Mouse (Mus musculus): ENCODE results near the gene Trpm2.
"Not testable (repeated sequence)": the region's sequence is repeated elsewhere in the genome, so short reads cannot be mapped to it uniquely, and the experiment has no call there.

Trpm2 gene

DNA sequence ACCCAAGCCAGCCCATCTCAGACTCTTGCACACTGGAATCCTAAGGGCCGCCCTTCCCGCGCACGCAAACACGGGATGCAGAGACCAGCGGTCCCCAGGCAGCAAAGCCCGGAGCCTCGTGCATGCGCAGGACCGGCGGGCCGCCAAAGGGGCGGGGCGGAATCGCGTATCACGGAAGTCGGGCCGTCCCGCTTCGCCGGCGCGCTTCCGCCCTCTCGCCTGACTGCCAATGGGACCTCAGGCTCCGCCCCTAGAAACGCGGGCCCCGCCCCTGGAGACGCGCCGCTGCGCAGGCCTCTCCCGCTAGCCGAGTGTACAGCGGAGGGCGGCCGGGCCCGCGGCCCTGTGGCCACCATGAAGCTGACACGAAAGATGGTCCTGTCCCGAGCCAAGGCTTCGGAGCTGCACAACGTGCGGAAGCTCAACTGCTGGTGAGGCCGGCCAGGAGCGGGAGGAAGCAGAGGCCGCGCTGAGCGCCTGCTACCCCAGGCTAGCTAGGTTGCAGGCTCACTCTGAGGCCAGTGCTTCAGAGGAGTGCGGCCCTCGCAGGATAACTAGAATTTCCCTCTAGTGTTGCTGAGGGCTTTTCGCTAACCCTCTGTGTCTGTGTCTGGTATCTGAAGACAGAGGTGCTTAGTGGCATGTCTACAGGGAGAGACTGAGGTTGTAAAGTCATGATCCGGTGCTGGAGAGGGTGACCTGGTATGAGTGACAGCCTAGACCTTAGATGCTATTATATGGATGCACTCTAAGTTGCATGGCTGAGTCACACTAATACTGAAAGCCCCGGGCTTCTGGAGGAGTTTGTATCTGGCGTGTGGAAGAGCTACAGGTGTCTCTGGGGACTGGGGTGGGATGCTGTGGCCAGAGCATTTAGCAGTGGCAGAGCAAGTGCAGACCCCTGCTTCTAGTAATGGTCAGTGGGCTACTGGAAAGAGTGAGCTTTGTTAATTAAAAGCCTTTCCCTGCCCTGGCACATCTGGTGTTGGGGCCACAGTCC, 8.3 kb upstream of the Trpm2 start, which contains the start of gene 1810043G02Rik:
Gene 1810043G02Rik (plus strand): TSS at position 174 of the 1,000 bp plus-strand sequence.
- peak; percentile 97 to 99 for DNase-seq (ENCODE audit: low spot score in 2 of 2)

DNA sequence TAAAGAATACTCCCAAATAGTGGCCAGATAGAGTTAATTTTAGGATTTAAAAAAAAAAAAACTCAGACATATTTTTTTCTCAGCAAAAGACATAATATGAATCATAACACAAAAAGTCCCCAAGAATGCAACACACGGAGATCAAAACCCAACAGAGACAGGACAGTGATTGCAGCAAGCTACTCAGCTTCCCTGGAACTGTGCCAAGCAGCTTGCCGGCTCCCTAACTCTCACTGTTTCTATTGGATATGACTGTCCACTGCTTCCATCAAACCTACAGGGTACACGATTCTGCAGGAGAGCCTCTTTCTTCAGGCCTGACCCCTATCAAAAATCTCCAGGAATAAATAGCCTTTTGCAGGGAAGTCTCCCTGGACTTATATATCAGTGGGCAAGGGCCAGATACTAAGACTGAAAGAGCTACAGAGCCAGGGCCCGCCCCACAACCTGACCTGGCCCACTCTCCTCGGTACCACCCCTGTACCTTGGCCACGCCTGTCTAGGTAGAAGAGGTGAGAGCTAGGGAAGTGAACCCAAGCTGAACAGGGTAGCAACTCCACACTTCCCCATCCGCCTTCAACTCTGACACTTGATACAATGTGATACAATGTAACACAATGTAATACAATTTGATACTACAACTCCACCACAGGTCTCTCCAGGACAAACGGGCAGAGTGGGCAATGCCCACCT, 6.2 kb upstream of the Trpm2 start:
- DNase-seq (ENCODE audit: low spot score in 2 of 2) = no peak

DNA sequence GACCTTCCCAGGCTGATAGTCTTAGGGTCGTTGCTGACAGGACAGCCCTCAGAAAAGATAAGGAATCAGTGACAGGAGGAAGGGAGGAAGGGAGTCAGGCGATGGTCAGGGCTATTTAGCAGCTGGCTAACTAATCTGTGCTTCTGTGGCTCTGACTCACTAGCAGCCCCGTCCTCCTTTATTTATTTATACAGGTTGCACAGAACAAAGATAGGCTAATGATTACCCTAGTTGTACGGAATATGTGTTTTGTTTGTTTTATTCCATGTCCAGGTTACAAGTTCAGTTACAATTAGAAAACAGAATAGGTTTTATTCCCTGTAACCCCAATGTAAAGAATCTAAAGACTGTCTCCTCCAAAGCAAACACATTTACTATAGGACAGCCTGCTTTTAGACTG, 5.3 kb upstream of the Trpm2 start:
- DNase-seq (ENCODE audit: low spot score in 2 of 2) = no peak

DNA sequence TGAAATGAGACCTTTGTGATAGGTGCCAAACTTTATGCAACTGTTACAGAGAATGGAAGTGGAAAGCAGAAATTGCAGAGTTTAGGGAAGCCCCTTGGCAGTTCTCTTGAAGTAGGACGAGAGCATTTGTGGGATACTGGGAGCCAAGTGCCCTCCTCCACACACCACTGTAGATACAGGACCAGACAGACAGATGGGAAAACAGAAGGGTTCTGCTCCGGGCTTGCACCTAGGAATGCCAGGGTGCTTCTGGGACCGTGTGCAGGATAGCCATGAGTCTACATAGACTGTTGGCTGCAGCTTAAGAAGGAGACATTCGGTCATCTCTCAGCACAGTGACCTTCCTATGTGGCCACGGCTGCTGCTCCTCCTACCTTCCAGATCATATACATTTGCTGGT, 4.4 kb upstream of the Trpm2 start:
- no peak for DNase-seq (ENCODE audit: low spot score in 2 of 2)

DNA sequence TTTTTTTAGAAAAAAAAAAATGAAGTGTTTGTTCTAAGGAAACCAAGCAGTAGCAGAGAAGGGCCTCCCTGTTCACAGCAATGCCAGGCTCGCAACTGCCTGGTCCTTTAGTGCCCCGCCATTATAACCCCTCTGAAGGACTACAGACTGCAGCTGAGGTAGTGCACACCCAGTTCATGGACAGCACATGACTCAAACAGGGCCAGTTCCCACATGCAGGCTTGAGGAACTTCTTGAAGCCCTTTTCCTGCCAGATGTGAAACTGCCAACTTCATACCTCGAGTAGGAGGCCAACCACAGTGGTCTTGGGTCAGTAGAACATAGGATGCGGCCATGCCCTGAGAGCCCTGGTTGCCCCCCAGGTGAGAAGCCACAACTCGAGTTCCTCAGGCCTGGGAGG, 4.0 kb upstream of the Trpm2 start:
- no peak for DNase-seq (ENCODE audit: low spot score in 2 of 2)

DNA sequence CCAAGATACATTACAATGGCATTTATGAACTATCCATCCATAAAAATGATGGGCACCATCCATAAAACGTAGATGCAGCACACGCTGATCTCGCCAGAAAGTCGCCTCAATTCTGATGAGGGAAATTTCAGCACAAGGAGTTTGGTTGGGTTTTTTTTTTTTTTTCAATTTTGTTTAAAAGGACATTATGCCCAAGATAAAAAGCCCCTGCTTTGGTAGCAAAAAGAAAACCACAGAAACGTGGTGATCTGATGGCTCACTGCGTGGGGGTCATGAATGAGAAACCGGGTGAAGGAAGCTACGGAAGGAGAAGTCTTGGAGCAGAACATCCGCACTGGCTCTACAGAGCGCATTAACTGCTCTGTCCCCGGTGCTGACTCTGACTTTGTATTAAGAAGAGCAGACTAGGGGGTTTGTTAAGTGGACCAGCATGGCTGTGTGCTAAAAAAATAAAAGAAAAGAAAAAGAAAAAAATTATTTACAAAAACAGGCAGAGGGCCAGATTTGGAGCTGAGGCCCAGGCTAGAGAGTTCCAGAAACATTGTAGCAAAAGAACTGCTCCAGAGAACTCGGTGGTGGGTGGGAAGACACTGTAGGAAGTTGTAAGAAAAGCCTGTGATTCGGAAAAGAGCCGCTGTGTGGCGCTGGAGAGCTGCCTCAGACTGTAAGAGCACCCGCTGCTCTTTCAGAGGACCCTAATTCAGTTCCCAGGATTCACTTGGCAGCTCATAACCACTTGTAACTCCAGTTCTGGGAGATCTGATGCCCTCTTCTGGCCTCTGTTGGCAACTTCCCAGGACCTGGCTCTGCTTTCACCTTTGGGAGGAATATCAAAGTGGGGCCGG, 1.6 kb upstream of the Trpm2 start:
- peak in 1 of 2 experiments; percentile 37 for DNase-seq (ENCODE audit: low spot score in 2 of 2)

DNA sequence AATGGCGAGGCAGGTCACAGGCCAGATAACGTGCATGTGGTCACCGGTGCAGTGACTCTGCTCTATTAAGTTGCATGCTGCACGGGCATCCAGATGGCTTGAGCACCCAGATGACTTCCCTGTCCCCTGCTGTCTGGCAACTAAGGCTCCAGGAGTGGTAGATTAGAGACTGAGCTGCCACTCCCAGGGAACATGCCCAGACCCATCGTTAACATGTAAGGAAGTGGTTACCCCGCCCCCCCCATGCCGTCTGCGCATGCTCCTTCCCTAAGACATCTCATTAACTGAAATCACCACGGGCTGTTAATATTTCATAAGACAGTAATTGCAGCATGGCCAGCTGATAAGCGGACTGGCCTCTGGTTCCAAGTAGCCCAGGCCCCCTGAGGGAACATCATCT, 828 bp upstream of the Trpm2 start:
- DNase-seq (ENCODE audit: low spot score in 2 of 2) = no peak

DNA sequence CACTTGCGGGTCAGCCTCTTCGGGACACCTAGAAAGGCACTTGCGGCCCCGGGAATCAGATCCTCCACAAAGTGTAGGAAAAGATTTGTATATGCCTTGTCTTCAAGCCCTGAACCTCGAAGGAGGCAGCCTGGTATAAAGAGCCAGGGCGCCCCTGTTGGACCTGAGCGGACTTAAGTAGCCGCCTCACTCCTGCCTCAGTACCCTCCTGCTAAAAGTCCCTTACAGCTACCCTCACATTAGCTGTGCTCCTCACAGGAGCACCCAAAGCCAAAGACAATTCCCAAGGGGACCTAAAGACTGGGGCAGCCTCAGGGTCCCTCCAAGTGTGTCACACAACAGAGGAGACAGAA, 414 bp downstream of the Trpm2 start:
- no peak for DNase-seq (ENCODE audit: low spot score in 2 of 2)

DNA sequence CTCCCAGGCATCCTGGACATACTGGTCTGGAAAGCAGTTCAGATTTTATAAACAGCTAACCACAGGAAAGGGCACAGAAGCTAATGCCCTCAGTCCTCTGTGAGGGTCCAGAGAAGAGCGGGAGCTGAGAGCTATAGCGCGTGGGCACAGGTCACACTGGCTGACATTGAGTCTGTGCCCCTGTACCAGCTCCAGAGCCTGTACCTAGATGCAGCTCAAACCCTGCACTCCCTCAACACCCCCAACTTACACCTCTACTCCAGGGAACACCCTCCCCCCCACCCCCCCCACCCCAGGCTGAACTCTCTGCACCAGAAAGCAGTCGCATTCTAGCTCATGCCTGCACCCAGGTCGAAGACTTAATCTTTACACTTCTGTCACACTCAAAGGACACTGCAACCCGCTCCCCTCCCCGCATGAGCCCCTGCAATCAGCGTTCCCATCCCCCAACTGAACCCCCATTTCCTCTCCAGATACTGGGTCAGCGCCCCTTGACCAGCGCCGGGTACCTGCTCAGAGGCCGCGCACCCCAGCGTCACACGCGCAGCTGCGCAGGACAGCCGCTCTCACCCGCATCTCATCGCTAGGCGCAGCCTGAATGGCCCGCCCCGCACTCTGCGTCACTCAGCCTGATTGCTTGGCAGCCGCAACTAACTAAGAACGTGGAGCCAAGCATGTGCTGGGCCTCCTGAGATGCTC, 940 bp downstream of the Trpm2 start:
- no peak for DNase-seq (ENCODE audit: low spot score in 2 of 2)

DNA sequence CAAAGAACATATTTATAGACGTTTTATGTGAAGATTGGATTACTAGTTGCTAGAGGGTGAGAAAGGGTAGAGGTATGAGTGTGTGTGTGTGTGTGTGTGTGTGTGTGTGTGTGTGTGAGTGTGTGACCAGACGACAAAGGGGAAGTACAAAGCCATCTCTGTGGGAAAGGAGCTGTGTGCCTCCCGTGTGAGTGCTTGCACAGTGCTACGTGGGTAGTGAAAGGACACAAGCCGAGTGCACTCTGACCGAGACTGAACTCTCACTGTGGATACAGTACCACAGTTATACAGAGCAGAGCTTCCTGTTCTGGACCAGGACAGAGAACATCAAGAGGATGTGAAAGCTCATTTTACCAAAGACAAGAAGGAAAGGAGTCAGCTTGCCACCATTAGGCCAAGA, 6.4 kb downstream of the Trpm2 start:
- no peak for DNase-seq (ENCODE audit: low spot score in 2 of 2)

DNA sequence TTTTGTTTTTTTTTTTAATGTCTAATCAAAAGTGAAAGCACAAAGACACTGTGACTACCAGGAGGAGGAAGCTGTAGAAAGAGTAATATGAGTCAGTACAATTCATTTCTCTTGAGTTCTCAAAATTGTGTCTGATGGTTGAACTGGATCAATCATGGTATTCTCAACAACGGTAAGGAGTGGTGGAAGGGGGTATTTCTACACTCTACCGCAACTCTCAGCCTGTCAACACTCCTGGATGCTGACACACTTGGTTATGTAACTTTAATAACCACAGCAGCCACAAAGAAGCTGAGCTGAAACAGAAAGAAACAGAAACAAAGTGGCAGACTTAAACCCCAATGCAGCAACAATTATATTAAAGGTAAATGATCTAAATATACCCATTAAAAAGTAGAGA, 7.6 kb downstream of the Trpm2 start:
- no peak for DNase-seq (ENCODE audit: low spot score in 2 of 2)

DNA sequence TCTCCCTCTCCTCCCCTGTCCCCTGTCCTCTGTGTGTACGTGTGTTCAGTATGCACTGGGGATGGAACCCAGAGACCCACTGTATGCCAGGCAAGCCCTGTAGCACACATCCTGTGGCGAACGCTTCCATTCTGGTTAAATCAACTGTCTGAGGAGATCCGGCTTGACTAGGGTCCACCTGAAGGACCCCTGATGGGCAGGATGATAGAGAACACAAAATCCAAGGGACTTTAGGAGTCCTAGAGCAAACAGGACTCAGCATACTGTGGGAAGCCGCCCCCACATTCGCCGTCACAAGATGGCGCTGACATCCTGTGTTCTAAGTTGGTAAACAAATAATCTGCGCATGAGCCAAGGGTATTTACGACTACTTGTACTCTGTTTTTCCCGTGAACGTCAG, 19.9 kb downstream of the Trpm2 start:
- not testable (repeated sequence) for DNase-seq (ENCODE audit: low spot score in 2 of 2)

DNA sequence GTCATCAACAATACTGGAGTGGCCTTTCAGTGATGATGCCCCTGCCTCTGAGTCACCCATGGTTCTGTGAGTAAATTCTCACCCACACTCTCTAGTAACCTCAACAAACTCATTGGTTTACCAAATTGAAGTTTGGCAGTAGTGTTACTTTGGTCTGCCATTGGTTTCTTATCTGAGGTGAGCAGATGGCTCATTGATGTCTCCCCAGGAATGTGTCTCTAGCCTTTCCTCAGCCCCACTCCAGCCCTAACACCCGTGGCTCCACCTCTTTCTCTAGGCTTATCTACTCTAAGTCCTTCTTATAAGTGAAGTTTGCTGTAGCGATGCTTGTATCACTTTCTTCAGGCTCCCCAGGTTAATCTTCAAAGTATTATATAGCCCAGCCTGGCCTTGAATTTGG, 30.7 kb downstream of the Trpm2 start:
- no peak for DNase-seq (ENCODE audit: low spot score in 2 of 2)

DNA sequence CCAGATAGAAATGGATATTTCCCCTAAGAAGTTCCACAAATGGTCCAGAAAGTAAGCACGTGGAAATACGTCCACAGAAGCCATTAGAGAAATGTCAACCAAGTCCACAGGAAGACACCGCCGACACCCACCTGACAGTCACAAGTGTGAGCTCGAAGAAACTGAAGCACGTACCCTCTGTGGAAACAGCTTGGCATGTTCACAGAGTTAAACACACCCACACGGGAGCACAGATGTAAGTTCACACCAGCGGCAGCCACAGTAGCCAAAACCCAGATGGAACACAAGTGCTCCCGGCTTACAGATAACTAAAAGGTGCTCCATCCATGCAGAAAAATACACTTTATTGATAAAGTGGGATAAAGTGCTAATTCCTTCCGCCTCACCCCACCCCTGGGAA, 43.0 kb downstream of the Trpm2 start:
- no peak for DNase-seq (ENCODE audit: low spot score in 2 of 2)

DNA sequence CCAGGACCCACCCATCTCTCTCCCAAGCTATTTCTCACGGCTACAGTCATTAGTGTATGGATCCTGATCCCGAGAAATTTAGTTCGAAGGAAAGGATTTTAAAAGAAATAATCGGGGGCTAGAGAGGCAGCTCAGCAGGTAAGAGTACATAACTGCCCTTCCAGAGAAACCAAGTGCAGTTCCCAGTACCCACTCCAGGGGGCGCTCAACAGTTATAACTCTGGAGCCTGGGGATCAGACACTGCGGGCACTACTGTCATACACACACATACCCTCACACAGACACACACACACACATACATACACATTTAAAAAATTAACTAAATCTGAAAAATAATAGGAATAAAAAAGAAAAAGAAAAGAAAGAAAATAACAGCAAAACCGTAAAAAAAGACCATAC, 44.2 kb downstream of the Trpm2 start:
- peak; percentile 22 to 65 for DNase-seq (ENCODE audit: low spot score in 2 of 2)

DNA sequence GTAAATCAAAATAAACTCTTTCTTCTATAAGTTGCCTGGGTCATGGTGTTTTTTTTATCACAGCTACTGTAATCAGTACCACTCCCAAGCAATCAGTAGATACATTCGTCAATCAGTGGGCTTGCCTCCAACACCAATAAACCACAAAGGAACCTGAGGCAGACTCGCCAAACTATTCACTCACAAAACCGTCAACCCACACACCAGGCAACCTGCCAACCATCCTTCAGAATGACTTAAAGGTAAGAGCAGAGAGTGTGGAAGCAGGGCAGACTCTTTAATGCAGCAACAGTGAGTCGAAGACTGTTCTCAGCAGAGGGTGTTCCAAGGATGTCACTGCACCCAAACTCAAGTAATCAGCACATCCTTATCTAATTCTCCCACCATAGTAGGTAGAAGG, 47.7 kb downstream of the Trpm2 start:
- no peak for DNase-seq (ENCODE audit: low spot score in 2 of 2)

DNA sequence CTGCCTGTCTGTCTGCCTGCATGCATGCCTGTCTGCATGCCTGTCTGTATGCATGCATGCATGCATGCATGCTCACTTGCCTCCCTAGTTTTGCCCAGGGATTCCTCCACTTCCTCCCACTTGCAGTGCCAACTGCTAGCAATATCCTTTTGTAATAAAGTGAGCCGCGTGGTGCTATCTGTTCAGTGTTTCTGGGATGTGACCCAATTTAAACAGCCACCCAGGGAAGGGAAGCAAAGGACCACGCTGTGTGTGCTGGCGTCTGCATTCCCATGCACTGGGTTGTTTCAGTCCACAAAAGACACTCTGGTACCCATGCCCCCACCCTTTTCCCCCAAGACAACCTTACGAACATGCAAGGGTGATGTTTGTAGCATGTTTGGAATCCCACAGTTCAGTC, 49.4 kb downstream of the Trpm2 start:
- DNase-seq (ENCODE audit: low spot score in 2 of 2) = no peak

DNA sequence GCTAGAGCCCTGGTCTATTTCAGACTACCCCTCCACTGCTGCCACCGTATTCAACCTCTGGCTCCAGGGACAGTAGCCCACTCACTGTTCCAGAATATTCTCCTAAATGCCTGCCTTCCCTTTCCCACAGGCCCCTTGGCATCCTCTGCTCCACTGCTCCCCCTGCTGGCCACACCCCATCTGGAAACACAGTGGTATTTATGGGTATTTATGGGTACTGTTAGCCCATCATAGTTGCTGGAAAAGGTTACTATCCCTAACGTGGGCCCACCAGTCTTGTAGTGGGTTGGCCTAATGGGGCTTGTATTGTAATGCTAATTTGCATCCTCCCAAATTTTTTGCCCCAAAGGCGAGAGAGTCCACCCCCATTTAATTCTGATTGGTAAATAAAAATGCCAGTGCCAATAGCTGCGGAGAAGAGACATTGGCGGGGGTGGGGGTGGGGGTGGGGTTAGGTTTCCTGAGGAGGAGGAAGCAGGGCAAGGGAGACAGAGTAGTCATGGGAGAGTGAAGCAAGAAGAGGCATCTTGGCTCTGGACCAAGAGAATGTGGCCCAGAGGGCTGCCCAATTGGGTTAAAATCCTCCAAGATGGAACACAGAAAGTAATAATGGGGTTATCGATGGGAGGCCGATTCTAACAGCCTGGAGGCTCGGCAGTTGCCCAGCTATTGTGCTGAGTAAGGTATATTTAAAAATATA, 53.6 kb downstream of the Trpm2 start:
- DNase-seq (ENCODE audit: low spot score in 2 of 2) = peak; percentile 18 to 68

DNA sequence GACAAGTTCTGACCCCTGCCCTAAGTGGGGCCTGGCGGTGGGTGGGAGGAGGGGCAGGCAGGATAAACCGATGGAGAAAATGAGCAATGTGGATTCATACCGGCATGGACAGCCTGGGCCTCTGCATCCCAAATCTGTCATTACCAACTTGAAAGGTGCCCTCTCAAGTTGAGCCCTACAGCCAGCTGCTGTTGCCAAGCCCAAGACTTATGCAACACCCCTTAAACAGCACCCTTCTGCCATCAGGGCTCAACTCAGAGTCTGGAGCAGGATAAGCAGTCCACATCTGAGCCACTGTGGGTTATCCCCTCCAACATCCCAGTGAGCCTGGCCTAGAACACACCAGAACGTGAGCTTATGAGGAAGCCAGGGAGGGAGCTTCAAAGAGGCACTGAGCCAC, 57.1 kb downstream of the Trpm2 start:
- DNase-seq (ENCODE audit: low spot score in 2 of 2) = no peak

DNA sequence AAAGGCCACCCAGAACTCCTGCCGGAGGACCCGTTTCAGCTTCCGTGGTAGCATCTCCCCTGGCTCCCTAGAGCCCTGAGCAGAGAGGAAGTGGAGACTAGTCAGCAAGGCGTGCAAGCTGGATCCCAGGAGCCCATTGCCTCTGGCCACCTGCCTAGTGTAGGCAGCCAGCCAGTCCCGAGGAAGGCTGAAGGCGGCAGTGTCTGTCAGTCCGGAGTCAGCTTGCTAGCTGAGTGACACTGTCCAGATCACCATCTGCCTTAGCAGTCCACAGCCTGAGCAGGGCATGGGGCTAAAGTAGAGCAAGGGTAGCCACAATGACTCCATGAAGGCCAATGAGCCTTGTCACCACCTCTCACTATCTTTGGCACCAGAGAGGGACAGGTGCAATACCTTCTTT, 57.8 kb downstream of the Trpm2 start:
- no peak for DNase-seq (ENCODE audit: low spot score in 2 of 2)
